Mouse (Mus musculus) megakaryocyte, adult 5-6 weeks (primary cell): Measurements from ENCODE around the gene Catsper2. TPM values are rescaled to one million over a fixed set of nuclear protein-coding genes. Genes with fewer than 3 reads are reported as not detected.
"Not testable (repeated sequence)": the region's sequence is repeated elsewhere in the genome, so short reads cannot be mapped to it uniquely, and the experiment has no call there.

Experiments used
- ATAC-seq: 2 replicates; pipeline ENCODE4 v1.8.0; 2016; ENCODE audit warnings: mild to moderate bottlenecking, inconsistent platforms; ENCODE audit not compliant: poor library complexity, severe bottlenecking
- total RNA-seq, 2 experiments: library from RNA; stranded (forward) in 1 of 2; stranded (reverse) in 1 of 2; fragments of 153-499, 151-499 nt in 1 of 2; fragments of 221-1000, 200-1000 nt in 1 of 2; gene quantifications; 2 replicates each; pipeline versions ENCODE4 v1.2.3 to v1.2.4; 2015 to 2017

The Catsper2 gene
- total RNA-seq, 2 experiments from 2014 or later = 1.4 to 2.1 TPM

- no peak for ATAC-seq
Measured at GRCm38 (mm10) chr2:121439746-121440145, 26.2 kb upstream of the Catsper2 start.

- ATAC-seq = peak; percentile 76
Measured at GRCm38 (mm10) chr2:121434854-121435253, 21.3 kb upstream of the Catsper2 start.

DNA sequence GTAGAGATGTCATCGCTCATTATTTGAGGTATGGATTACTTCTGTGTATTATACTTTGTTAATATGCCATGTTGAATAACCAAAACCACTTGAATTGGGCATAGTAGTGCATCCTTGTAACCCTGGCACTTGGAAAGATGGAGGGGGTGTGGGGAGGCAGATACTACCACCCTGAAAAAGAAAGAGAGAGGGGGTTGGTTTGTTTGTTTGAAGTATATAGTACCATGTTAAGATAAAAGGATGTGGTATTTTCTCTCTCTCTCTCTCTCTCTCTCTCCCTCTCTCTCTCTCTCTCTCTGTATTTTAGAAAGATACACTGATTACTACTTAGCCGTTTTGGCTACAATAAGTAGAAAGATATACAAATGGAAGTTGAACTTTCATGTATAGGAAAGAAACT lies 12.3 kb upstream of the Catsper2 start:
- no peak for ATAC-seq

DNA sequence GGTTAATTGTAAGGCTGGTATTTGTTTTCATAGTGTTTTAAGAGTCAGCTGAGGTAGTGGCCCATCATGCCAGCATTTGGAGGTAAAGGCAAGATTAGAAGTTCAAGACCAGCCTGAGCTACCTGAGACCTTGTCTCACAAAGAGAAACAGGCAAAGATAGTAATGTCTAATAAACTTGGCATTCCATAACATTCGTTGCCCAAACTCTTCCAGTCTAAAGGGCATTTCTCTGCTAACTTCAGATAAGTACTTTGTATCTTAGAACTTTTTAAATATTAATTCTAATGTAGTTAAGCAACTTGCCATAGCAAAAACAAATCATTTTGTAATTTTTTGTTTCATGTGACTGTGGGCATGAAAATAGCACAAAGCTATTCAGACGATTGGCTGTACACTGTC lies 9.6 kb upstream of the Catsper2 start:
- no peak for ATAC-seq

- ATAC-seq = no peak
Measured at GRCm38 (mm10) chr2:121418476-121418875, 4.9 kb upstream of the Catsper2 start.

GRCm38 (mm10) chr2:121416356-121416755 lies 2.8 kb upstream of the Catsper2 start:
- ATAC-seq = no peak

- no peak for ATAC-seq
Measured at GRCm38 (mm10) chr2:121415591-121415990, 2.0 kb upstream of the Catsper2 start.

- no peak for ATAC-seq
Measured at GRCm38 (mm10) chr2:121415103-121415502, 1.5 kb upstream of the Catsper2 start.

DNA sequence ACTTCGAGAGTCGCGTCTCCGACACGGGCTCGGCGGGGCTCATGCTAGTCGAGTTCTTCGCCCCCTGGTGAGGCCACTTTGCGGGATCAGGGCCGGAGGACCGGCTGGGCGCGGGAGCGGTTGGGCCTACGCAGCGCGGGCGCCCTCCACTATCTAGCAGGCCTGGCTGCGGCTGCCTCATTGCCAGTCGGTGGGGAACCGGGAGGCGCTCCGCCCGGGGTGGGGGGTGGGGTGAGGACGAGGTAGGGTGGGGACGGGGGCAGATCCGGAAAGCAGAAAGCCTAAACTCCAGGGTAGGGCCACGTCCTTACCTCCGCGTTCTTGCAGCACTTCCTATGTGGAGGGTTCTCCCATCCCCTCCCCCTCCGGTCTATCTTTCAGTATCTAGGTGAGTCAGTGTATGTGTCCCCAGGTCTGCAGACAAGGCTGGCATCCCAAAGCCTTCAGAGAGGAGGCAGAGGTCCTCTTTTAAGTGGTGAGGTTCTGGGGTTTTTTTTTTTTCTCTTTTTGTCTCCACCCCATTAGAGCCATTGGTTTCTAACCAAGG lies 620 bp upstream of the Catsper2 start:
- ATAC-seq = peak; percentile 14

GRCm38 (mm10) chr2:121412843-121413386 lies 677 bp downstream of the Catsper2 start:
- ATAC-seq = no peak

DNA sequence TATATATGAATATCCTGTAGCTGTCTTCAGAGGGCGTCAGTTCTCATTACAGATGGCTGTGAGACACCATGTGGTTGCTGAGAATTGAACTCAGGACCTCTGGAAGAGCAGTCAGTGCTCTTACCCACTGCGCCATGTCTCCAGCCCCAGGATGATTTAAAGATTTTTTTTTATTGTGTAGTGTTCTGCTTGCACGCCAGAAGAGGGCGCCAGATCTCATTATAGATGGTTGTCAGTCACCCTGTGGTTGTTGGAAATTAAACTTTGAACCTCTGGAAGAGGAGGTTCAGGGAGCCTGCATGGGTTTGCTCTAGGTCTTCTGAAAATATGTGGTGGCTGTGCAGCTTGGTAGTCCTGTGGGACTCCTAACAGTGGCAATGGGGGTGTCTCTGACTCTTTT lies 5.4 kb downstream of the Catsper2 start:
- peak; percentile 90 for ATAC-seq

GRCm38 (mm10) chr2:121403296-121403695 lies 10.3 kb downstream of the Catsper2 start:
- ATAC-seq = no peak

- peak; percentile 86 for ATAC-seq
Measured at GRCm38 (mm10) chr2:121396624-121397023, 17.0 kb downstream of the Catsper2 start.

DNA sequence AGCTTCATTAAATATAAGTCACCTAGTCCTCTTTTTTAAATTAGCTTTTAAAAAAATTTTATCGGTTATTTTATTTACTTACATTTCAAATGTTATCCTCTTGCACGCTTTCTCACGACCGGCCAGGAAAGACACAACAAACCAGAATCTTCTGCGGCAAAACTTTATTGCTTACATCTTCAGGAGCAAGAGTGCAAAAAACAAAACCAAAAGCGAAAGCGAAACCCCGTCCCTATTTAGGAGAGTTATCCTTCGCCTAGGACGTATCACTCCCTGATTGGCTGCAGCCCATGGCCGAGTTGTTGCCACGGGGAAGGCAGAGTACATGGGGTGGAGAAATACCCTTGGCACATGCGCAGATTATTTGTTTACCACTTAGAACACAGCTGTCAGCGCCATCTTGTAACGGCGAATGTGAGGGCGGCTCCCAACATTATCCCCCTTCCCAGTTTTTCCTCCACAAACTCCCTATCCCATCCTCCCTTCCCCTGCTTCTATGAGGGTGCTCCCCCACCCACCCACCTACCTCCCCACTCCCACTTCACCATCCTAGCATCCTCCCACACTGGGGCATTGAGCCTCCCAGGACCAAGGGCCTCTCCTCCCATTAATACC lies 26.5 kb downstream of the Catsper2 start, which contains the start of gene Strc:
Gene Strc (minus strand): TSS at position 208 of the 615 bp plus-strand sequence.
- not testable (repeated sequence) for ATAC-seq

DNA sequence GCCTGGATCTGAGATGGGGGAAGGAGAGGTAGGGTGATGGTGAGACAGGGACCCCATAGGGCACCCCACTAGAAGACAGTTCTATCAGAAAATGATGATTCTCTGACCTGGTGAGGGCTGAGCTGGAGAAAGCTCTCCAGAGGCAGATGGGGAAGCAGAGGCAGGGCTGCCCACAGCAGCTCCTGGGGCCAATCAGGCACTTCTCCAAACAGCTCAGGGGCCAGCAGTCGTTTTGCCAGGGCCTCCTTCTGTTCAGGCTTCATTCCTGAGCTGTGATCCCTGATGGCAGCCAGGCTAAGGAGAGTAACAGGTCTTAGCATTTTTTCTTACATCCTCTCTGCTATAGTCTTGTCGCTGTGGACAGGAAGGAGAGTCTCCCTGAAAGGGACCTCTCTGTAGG lies 38.8 kb downstream of the Catsper2 start:
- ATAC-seq = no peak

GRCm38 (mm10) chr2:121372266-121372665 lies 41.3 kb downstream of the Catsper2 start:
- no peak for ATAC-seq

DNA sequence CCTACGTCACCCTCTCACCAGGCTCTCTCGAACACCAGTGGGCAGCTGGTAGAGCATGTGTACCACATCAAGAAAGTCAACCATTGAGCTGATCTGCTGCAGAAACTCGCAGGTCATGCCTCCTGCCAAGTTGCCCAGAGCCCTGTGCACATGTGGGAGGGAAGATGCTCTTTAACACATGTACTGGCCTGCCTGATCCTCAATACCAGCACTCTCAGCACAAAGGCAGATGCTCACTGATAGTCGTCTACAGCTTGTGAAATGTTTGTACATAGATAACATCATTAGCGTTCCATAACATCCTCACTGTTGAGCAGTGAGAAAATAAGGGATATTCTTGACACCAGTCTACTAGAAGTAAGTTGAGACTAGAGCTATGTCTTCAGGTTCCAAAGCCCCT lies 42.7 kb downstream of the Catsper2 start:
- no peak for ATAC-seq

GRCm38 (mm10) chr2:121368831-121369230 lies 44.8 kb downstream of the Catsper2 start:
- no peak for ATAC-seq

DNA sequence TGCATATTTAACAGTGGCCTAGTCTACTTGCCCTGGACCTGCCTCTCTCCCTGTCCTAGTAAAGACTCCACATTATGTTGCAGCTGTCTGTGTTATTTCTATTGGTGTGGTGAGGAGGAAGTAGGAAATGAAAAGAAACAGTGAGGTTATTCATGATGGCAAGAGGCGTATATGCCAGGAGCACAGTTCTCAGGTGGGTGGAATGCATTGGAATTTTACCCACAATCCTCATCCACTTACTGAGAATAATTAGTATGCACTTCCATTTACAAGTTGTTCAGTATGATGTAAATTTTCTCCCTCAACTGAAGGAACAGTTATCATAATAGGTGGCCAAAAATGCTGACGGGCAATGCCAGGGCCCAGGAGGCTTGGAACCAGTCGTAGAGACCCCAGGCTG lies 49.9 kb downstream of the Catsper2 start:
- ATAC-seq = no peak

- ATAC-seq = no peak
Measured at GRCm38 (mm10) chr2:121359461-121359860, 54.1 kb downstream of the Catsper2 start.

GRCm38 (mm10) chr2:121358381-121358780 lies 55.2 kb downstream of the Catsper2 start:
- ATAC-seq = no peak

DNA sequence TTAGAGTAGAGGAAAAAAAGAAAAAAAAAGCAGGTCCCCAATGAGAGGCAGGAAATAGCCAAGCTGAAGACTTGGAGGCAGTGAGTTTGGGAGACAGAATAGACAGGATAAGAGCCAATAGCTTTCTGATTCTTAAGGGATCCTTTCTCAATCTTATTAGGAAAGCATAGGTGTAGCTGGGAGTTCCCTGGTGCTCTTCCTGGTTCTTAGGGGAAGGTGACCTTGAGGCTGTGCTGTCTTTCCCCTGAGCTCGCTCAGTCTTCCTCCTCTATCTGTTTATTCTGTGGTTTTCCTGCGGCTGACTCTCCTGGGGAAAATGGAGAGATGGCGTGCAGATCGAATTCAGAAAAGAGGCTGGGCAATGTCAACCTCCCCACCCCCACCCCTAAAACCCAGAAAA lies 55.6 kb downstream of the Catsper2 start:
- ATAC-seq = no peak

DNA sequence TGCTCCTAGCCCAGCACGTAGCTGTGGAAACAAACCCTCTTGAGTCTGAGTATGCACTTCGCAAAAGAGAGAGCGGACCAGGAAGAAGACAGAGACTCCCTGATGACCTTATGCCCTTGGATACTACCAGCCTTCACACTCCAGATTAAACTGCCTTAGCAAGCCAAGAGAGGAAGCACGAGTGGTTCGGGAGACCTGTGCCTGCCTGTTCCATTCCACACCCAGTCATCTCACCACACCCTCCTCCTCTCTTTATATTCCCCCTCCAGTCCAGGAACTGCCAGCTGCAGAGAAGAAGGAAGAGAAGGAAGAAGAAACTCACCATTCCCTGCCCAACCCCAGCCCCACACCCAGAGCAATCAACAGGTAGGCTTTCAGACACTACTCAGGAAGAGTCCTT lies 56.1 kb downstream of the Catsper2 start, which contains the start of gene Ckmt1:
Gene Ckmt1 (plus strand): TSS at position 221 of the 400 bp plus-strand sequence.
- ATAC-seq = no peak
